Mouse (Mus musculus): Measurements from ENCODE around the gene Qrich2. TPM values are rescaled to one million over a fixed set of nuclear protein-coding genes. Genes with fewer than 3 reads are reported as not detected.

Gene Qrich2
- polyA plus RNA-seq, 1 experiment = not detected

DNA sequence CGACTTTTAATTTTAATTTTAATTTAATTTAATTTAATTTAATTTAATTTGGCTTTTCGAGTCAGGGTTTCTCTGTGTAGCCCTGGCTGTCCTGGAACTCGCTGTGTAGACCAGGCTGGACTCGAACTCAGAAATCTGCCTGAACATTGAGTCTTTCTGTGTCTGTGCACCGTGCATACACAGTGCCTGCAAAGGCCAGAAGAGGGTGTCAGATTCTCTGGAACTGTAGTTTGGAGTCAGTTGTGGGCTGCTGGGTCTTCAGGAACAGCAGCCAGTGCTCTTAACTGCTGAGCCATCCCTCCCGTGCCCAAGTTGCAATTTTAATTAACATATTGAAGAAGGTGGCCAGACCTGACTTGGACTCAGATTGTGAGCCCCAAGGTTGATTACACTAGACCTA lies 25.3 kb upstream of the Qrich2 start:
- peaks cover 20% of the 10 kb centered on the region for H3K4me1 ChIP-seq (ENCODE audit: control insufficient read depth, insufficient read depth, low read length)
- 62% methylated on average over 6 of the region's 6 CpGs for WGBS
- H3K27ac ChIP-seq (ENCODE audit: insufficient read depth, low read depth, low read length) = no peak overlapping the region
- H3K4me3 ChIP-seq (ENCODE audit: insufficient read depth, low read depth, low read length) = no peak overlapping the region
- TF ChIP-seq CTCF (IDR thresholded peaks at IDR 0.05; ENCODE audit: insufficient read depth, low read depth, low read length) (no peak), POLR2A (IDR thresholded peaks at IDR 0.05; ENCODE audit: insufficient read depth, low read depth, low read length) (no peak)

DNA sequence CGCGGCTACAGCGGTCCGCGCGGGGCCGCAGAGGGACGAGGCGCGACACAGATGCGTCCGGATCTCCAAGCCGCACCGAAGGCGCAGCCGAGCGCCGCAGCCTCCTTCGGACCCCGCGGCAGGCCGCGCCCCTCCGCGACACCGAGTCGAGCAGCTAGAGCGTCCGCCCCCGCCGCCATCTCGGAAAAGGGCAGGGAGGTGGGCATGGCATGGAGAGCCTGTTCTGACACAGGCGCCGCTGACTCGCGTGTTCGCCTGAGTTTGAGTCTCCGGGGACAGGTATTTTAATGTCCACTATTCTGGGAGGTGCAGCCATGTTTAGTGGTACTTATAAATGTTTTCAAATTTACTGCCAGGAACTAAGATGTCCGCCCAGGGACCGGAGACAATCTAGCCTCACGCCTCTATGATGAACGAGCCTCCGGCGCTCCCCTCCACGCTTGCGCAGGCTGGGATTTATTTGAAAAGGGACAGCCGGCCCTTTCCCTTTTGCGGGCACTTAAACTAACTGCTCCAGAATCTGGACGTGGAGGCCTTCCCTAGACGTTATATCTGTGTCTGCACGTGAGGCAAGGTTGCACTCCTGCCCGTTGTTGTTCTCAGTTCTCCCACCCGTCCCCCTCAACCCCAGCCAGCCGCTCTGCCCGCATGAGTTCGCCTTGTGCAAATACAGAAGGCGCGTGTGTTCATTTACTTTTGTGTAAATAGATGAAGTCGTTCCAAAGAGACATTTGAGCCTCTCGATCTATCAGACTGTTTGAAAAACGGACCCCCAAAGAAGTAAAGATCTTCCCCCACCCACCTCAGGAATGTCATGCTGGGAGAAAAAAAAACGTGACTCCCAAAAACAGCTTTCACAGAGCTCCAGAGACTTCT lies 24.4 kb upstream of the Qrich2 start:
- TF ChIP-seq CTCF (IDR thresholded peaks at IDR 0.05; ENCODE audit: insufficient read depth, low read depth, low read length) = no peak
- TF ChIP-seq POLR2A (IDR thresholded peaks at IDR 0.05; ENCODE audit: insufficient read depth, low read depth, low read length) = peak; percentile 60
- WGBS = under 1% methylated on average over 61 of the region's 62 CpGs

DNA sequence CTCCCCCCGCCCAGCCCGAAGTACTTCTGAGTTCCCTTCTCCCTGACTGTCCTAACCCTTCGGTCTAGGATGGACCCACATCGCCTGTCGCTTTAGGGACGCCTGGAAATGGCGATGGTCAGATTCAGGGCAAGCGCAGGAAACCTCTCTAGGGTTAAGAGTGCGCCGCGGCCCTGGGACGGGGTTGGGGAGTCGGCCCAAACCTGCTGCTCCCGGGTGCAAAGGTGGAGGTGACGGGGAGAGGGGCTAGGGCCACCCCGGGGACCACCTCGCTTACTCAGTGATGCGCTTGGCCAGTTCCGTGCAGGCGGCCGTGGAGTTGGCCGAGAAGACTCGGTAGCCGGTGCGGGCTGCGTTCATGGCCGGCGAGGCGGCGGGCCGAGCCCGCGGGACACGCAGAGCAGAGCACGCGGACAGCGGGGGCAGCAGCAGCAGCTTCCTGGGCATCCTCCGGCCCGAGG lies 23.8 kb upstream of the Qrich2 start:
- peak overlapping the region; percentile 86 for H3K4me3 ChIP-seq (ENCODE audit: insufficient read depth, low read depth, low read length)
- TF ChIP-seq POLR2A (IDR thresholded peaks at IDR 0.05; ENCODE audit: insufficient read depth, low read depth, low read length) (no peak), CTCF (IDR thresholded peaks at IDR 0.05; ENCODE audit: insufficient read depth, low read depth, low read length) (no peak)
- under 1% methylated on average over 38 of the region's 39 CpGs for whole genome bisulfite sequencing

More for the DNA sequence above, 24.4 kb upstream of the Qrich2 start:
- peaks cover 20% of the 10 kb centered on the region for H3K4me1 ChIP-seq (ENCODE audit: control insufficient read depth, insufficient read depth, low read length)
- peak overlapping the region; percentile 92 for H3K27ac ChIP-seq (ENCODE audit: insufficient read depth, low read depth, low read length)
- peak overlapping the region; percentile 86 for H3K4me3 ChIP-seq (ENCODE audit: insufficient read depth, low read depth, low read length)

DNA sequence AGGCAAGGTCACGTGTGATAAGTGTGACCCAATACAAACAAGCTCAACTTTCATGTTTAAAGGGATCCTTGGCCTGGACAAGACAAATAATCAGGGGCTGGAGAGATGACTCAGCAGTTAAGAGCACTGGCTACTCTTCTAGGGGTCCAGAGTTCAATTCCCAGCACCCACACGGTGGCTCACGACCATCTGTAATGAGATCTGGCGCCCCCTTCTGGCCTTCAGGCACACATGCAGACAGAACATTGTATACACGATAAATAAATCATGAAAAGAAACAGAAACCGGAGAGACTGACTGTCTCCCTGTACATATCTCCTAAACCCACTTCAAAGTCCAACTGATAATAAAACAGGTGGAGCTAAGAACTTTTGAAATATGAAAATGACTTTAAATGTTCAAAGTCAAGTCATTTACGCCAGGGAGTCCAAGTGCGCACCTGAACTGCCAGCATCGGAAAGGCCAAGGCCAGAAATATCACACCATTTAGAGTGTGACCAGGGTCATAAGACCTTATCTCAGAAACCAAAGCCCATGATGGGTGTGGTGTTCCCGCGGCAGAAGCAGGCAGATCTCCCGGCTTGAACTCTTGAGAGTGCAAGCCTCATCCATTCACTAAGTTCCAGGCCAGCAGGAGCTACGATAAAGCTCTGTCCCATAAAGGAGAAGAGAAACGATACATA lies 22.8 kb upstream of the Qrich2 start:
- H3K4me3 ChIP-seq (ENCODE audit: insufficient read depth, low read depth, low read length) = peak overlapping the region; percentile 86
- 62% methylated on average over 14 of the region's 14 CpGs for WGBS
- peaks cover 7% of the 10 kb centered on the region for H3K4me1 ChIP-seq (ENCODE audit: control insufficient read depth, insufficient read depth, low read length)
- TF ChIP-seq POLR2A (IDR thresholded peaks at IDR 0.05; ENCODE audit: insufficient read depth, low read depth, low read length) (no peak), CTCF (IDR thresholded peaks at IDR 0.05; ENCODE audit: insufficient read depth, low read depth, low read length) (no peak)
- no peak overlapping the region for H3K27ac ChIP-seq (ENCODE audit: insufficient read depth, low read depth, low read length)

More for the DNA sequence above, 23.8 kb upstream of the Qrich2 start:
- Histone ChIP-seq H3K27ac (ENCODE audit: insufficient read depth, low read depth, low read length) (0 out of 2 replicates have a peak overlapping the region, but pooled peaks have one; percentile 15), H3K4me1 (ENCODE audit: control insufficient read depth, insufficient read depth, low read length) (peaks cover 13% of the 10 kb centered on the region)

DNA sequence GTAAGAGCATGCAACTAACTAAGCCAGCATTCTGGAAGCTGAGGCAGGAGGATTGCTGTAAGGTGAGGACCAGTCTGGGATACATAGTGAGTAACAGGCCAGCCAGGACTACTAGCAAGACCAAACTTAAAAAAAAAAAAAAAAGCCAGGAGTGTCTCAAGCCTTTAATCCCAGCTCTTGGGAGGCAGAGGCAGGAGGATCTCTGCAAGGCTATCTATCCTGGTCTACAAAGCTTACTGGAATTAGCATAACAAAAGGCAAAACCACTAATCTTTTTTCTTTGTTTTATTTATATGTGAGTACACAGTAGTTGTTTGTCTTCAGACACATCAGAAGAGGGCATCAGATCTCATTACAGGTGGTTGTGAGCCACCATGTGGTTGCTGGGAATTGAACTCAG lies 22.2 kb upstream of the Qrich2 start:
- H3K4me1 ChIP-seq (ENCODE audit: control insufficient read depth, insufficient read depth, low read length) = peaks cover 6% of the 10 kb centered on the region
- no peak overlapping the region for H3K4me3 ChIP-seq (ENCODE audit: insufficient read depth, low read depth, low read length)
- TF ChIP-seq CTCF (IDR thresholded peaks at IDR 0.05; ENCODE audit: insufficient read depth, low read depth, low read length) (no peak), POLR2A (IDR thresholded peaks at IDR 0.05; ENCODE audit: insufficient read depth, low read depth, low read length) (no peak)
- no peak overlapping the region for H3K27ac ChIP-seq (ENCODE audit: insufficient read depth, low read depth, low read length)

DNA sequence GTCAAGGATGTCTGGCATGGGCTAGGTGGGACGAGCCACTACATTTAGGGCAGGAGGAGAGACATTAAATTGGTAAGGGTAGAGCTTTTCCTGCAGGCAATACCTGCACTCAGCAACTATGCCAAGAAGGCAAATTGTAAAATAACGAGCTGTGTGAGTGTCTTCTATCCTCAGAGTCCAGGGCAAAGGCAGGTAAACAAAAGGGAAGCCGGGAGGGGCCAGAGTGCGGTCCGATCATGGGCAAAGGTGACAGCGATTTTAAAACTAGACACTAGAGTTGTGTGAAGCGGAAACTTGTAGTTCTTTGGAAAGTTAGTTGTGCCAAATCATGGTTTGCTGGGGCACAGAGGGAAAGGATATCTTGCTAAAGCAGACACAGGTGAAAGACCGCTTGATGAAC lies 18.2 kb upstream of the Qrich2 start:
- Histone ChIP-seq H3K27ac (ENCODE audit: insufficient read depth, low read depth, low read length) (no peak overlapping the region), H3K4me1 (ENCODE audit: control insufficient read depth, insufficient read depth, low read length) (peaks cover 9% of the 10 kb centered on the region; the same call in 1 of the 2 replicates), H3K4me3 (ENCODE audit: insufficient read depth, low read depth, low read length) (no peak overlapping the region)
- no peak for TF ChIP-seq POLR2A (IDR thresholded peaks at IDR 0.05; ENCODE audit: insufficient read depth, low read depth, low read length)
- no peak for TF ChIP-seq CTCF (IDR thresholded peaks at IDR 0.05; ENCODE audit: insufficient read depth, low read depth, low read length)
- 90% methylated on average over 8 of the region's 8 CpGs for WGBS

DNA sequence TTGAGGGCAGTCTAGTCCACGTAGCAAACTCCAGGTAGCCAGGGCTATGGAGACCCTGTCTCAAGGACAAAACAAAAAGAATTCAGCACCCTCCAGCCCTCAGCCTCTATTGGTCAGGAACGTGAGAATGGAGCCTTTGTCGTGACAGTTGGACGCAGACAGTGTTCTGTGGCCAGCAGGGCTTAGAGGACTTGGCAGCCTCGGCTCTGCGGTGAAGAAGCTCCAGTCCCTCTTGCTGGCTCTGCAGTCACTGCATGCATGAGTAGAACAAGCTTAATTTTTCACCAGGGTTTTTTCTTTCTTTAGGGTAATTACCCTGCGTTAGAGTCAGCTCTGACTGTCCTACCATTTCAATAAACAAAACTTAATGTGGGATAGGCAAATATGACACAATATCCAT lies 15.7 kb upstream of the Qrich2 start:
- no peak overlapping the region for H3K27ac ChIP-seq (ENCODE audit: insufficient read depth, low read depth, low read length)
- no peak for TF ChIP-seq POLR2A (IDR thresholded peaks at IDR 0.05; ENCODE audit: insufficient read depth, low read depth, low read length)
- no peak for TF ChIP-seq CTCF (IDR thresholded peaks at IDR 0.05; ENCODE audit: insufficient read depth, low read depth, low read length)
- WGBS = 56% methylated on average over 7 of the region's 7 CpGs

DNA sequence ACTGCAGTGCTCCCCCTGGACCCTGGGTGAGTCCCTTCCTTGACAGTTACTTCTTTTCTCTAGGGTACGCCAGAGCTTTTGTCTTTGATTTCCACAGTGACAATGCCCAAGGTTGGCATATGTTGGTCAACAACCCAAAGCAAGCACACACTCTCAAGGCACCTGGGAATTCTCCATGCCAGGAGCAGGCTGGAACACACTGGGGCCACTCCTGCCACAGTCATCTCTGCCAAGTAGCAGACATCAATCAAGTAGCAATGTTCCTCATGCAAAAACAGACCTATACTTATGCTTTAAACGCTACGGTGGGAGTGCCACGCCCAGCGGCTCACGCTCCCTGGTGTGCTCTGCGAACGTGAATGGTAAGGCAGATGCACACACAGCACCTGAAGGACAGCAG lies 14.9 kb upstream of the Qrich2 start:
- H3K4me1 ChIP-seq (ENCODE audit: control insufficient read depth, insufficient read depth, low read length) = 0 out of 2 replicates have a peak, but pooled peaks cover 8% of the 10 kb centered on the region
- H3K4me3 ChIP-seq (ENCODE audit: insufficient read depth, low read depth, low read length) = no peak overlapping the region
- 93% methylated on average over 8 of the region's 8 CpGs for WGBS
- no peak overlapping the region for H3K27ac ChIP-seq (ENCODE audit: insufficient read depth, low read depth, low read length)
- TF ChIP-seq POLR2A (IDR thresholded peaks at IDR 0.05; ENCODE audit: insufficient read depth, low read depth, low read length) (no peak), CTCF (IDR thresholded peaks at IDR 0.05; ENCODE audit: insufficient read depth, low read depth, low read length) (no peak)

More for the DNA sequence above, 15.7 kb upstream of the Qrich2 start:
- Histone ChIP-seq H3K4me3 (ENCODE audit: insufficient read depth, low read depth, low read length) (no peak overlapping the region), H3K4me1 (ENCODE audit: control insufficient read depth, insufficient read depth, low read length) (0 out of 2 replicates have a peak, but pooled peaks cover 8% of the 10 kb centered on the region)

DNA sequence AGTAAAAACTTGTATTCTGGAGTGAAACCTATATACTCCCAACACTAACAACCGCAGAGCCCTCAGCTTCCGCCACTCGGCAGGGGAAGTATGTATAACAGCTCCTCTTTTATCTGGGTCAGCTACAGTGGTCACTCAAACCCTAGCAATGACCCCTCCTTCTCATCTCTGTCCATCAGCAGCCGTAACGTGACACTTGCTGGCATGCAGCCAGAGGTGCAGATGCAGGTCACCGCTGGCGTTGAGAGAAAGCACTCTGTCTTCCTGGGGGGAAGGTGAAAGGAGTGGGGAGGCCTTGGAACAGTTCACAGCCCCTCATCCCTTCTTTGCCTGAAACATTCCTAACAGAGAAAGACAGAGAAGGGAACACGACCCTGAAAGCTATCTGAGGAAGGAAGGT lies 13.8 kb upstream of the Qrich2 start:
- no peak overlapping the region for H3K4me3 ChIP-seq (ENCODE audit: insufficient read depth, low read depth, low read length)
- peaks cover 11% of the 10 kb centered on the region; the same call in 1 of the 2 replicates for H3K4me1 ChIP-seq (ENCODE audit: control insufficient read depth, insufficient read depth, low read length)
- no peak for TF ChIP-seq CTCF (IDR thresholded peaks at IDR 0.05; ENCODE audit: insufficient read depth, low read depth, low read length)
- no peak for TF ChIP-seq POLR2A (IDR thresholded peaks at IDR 0.05; ENCODE audit: insufficient read depth, low read depth, low read length)
- no peak overlapping the region for H3K27ac ChIP-seq (ENCODE audit: insufficient read depth, low read depth, low read length)
- WGBS = 61% methylated on average over 8 of the region's 8 CpGs

All from olfactory bulb, adult 2 months (tissue).